Mouse (Mus musculus) limb, embryonic 14.5 days (tissue): ENCODE measurements around the gene Zfp367. TPM values are rescaled to one million over a fixed set of nuclear protein-coding genes. Genes with fewer than 3 reads are reported as not detected.

ENCODE experiments used
- ATAC-seq: fragments of 200-750 bp; cut with Nextera tagmentation; 2 replicates; pipeline ENCODE4 v1.8.0; 2017; ENCODE audit warnings: low read depth, moderate number of reproducible peaks, moderate TSS enrichment; ENCODE audit not compliant: low FRiP score
- DNase-seq: peaks from one replicate; pipeline ENCODE4 v3.0.0-alpha.2; 2015; ENCODE audit warnings: low spot score
- H3K27ac ChIP-seq: fragments of 300-500 bp; sonication (generic); replicated peaks from 2 replicates; pipeline ENCODE4 v1.5.1; 2014; ENCODE audit warnings: low read depth, mild to moderate bottlenecking, low read length, moderate library complexity, mixed read lengths
- H3K27me3 ChIP-seq: fragments of 300-500 bp; sonication (generic); 2 replicates; pipeline ENCODE4 v1.6.1; 2014; ENCODE audit warnings: low read length, mixed read lengths; ENCODE audit not compliant: control insufficient read depth, insufficient read depth
- H3K36me3 ChIP-seq: fragments of 300-500 bp; sonication (generic); 2 replicates; pipeline ENCODE4 v1.6.1; 2014; ENCODE audit warnings: mild to moderate bottlenecking, low read length, moderate library complexity, mixed read lengths; ENCODE audit not compliant: control insufficient read depth, insufficient read depth
- H3K4me1 ChIP-seq: fragments of 300-500 bp; sonication (generic); 2 replicates; pipeline ENCODE4 v1.6.1; 2014; ENCODE audit warnings: antibody characterized with exemption, low read length, mixed read lengths; ENCODE audit not compliant: control insufficient read depth, insufficient read depth
- H3K4me2 ChIP-seq: fragments of 300-500 bp; sonication (generic); replicated peaks from 2 replicates; pipeline ENCODE4 v1.6.1; 2014; ENCODE audit warnings: low read depth, mild to moderate bottlenecking, low read length, moderate library complexity; ENCODE audit not compliant: severe bottlenecking
- H3K4me3 ChIP-seq: fragments of 300-500 bp; sonication (generic); replicated peaks from 2 replicates; pipeline ENCODE4 v1.5.1; 2014; ENCODE audit warnings: low read length
- H3K9ac ChIP-seq: fragments of 300-500 bp; sonication (generic); 2 replicates; pipeline ENCODE4 v1.6.1; 2014; ENCODE audit warnings: mild to moderate bottlenecking, low read depth, low read length, moderate library complexity; ENCODE audit not compliant: severe bottlenecking
- H3K9me3 ChIP-seq: fragments of 300-500 bp; sonication (generic); 2 replicates; pipeline ENCODE4 v1.6.1; 2016; ENCODE audit warnings: low read length; ENCODE audit not compliant: control insufficient read depth
- POLR2A ChIP-seq: fragments of 200-500 bp; IDR thresholded peaks from 2 replicates; pipeline ENCODE4 v1.8.0; 2012; ENCODE audit warnings: inconsistent platforms, mild to moderate bottlenecking, moderate library complexity, borderline replicate concordance; ENCODE audit not compliant: insufficient read depth, insufficient read length; ENCODE audit errors: extremely low read depth
- WGBS: fragments of 180-500 bp; shearing (Covaris S2); extraction: QIAGEN DNeasy Blood & Tissue Kit; methylation state at CpG from one replicate; pipeline ENCODE4 v1.1.7; 2014; 5-methylcytosine and 5-hydroxymethylcytosine counted together
- polyA plus RNA-seq, 2 experiments: library from polyadenylated mRNA; depleted of rRNA in 1 of 2; stranded (reverse) in 1 of 2; unstranded in 1 of 2; fragments of >200 nt; fragmentation: Nextera tagmentation in 1 of 2; extraction: Ambion mirVana in 1 of 2; gene quantifications; 2 replicates each; pipeline versions ENCODE4 v1.2.1 to v1.2.3; 2012 to 2014

Zfp367 gene
- polyA plus RNA-seq, 2 experiments: 17.2 to 21.0 TPM

DNA sequence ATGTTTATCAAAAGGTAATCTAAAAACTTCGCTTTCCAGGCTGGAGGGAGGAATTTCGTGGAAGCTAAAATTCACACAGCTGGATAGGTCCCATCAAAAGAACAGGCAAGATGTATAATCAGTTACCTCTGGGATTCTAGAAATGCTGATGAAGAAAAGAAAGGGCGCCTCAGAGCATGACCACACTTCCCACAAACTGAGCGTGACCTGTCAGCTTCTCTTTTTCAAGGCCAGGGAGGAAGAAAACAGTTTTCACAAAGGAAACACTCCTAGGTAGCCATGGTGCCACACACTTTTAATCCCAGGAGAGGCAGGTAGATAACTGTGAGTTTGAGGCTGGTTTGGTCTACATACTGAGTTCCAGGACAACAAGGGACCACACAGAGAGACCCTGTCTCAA, 32.2 kb downstream of the Zfp367 start:
- TF ChIP-seq POLR2A: no peak
- Histone ChIP-seq H3K4me1 (no peaks in the 10 kb centered on the region), H3K9ac (no peak overlapping the region), H3K36me3 (no peaks in the 10 kb centered on the region), H3K4me2 (no peak overlapping the region), H3K4me3 (no peak overlapping the region), H3K9me3 (0 out of 2 replicates have a peak, but pooled peaks cover 4% of the 10 kb centered on the region), H3K27me3 (no peaks in the 10 kb centered on the region), H3K27ac (no peak overlapping the region)
- DNase-seq: no peak
- no peak for ATAC-seq
- WGBS: 81% methylated on average over 4 of the region's 4 CpGs

DNA sequence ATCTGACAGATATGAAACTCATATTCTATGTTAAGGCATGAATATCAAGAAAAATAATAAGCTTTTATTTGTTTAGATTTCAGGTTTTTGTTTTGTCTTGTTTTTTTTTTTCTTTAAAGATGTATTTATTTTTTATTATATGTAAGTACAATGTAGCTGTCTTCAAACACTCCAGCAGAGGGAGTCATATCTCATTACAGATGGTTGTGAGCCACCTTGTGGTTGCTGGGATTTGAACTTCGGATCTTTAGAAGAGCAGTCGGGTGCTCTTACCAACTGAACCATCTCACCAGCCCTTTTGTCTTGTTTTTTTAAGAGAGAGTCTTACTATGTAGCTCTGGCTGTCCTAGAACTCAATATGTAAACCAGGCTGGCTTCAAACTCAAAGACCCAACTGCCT, 35.6 kb downstream of the Zfp367 start:
- Histone ChIP-seq H3K4me2 (no peak overlapping the region), H3K4me1 (no peaks in the 10 kb centered on the region), H3K9ac (no peak overlapping the region), H3K9me3 (no peaks in the 10 kb centered on the region), H3K27me3 (no peaks in the 10 kb centered on the region), H3K27ac (no peak overlapping the region), H3K4me3 (no peak overlapping the region), H3K36me3 (no peaks in the 10 kb centered on the region)
- 51% methylated on average over 2 of the region's 2 CpGs for WGBS
- no peak for TF ChIP-seq POLR2A
- no peak for ATAC-seq
- no peak for DNase-seq

- Histone ChIP-seq H3K4me3 (no peak overlapping the region), H3K36me3 (no peaks in the 10 kb centered on the region), H3K27ac (no peak overlapping the region), H3K4me2 (no peak overlapping the region), H3K9ac (no peak overlapping the region), H3K9me3 (no peaks in the 10 kb centered on the region), H3K4me1 (no peaks in the 10 kb centered on the region), H3K27me3 (no peaks in the 10 kb centered on the region)
- 93% methylated on average over 1 of the region's 1 CpGs for WGBS
- no peak for TF ChIP-seq POLR2A
- ATAC-seq (no peak), DNase-seq (no peak)
Measured at GRCm38 (mm10) chr13:64110421-64110820, 42.6 kb downstream of the Zfp367 start.

DNA sequence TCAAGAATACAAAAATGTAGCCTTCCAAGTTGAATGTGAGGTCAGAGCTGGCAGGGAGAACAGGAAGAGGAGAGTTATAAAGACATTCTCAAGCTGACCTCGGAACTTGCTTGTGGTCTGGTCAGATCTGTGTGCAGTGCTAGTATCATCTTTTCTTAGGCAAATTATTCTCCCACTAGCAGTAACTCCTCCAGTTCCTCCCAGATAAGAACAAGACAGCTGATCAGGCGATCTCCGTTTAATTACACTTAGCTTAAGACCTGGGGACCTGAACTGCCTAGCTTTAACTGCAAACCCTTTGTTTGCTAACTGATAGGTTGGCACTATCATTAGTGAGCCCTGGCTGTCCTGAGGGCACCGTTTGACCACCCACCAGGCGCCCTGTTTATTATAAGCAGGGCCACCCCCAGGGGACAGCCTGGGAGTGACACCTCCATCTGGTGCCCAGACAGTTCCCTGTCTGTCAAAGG, 44.6 kb downstream of the Zfp367 start:
- WGBS: 20% methylated on average over 5 of the region's 5 CpGs
- no peak overlapping the region for H3K4me3 ChIP-seq
- H3K4me1 ChIP-seq: no peaks in the 10 kb centered on the region
- no peak for DNase-seq
- no peaks in the 10 kb centered on the region for H3K36me3 ChIP-seq
- ATAC-seq: no peak
- H3K9me3 ChIP-seq: no peaks in the 10 kb centered on the region
- H3K9ac ChIP-seq: no peak overlapping the region
- H3K27me3 ChIP-seq: no peaks in the 10 kb centered on the region
- no peak overlapping the region for H3K27ac ChIP-seq
- no peak for TF ChIP-seq POLR2A
- H3K4me2 ChIP-seq: no peak overlapping the region

DNA sequence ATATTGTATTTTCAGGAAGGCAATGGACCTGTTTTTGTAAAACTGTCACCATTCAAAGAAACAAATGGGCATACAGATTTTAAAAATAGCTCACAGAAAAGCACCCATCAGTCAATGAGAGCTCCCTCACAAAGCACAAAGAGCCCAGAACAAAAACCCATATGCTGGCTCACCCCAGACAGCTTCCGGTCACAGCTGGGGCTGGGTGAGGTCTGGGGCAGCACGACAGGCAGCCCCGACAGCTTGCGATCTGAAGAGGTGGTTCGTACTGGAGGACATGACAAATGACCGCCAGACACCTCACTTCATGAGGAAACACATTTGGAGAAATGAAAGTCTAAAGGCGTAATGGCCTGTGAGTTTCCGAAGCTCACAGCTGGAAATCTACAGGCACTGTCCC, 45.5 kb downstream of the Zfp367 start:
- no peaks in the 10 kb centered on the region for H3K9me3 ChIP-seq
- WGBS: 28% methylated on average over 8 of the region's 8 CpGs
- no peak for ATAC-seq
- H3K9ac ChIP-seq: no peak overlapping the region
- no peaks in the 10 kb centered on the region for H3K4me1 ChIP-seq
- no peak overlapping the region for H3K4me3 ChIP-seq
- H3K27ac ChIP-seq: no peak overlapping the region
- H3K27me3 ChIP-seq: no peaks in the 10 kb centered on the region
- DNase-seq: no peak
- TF ChIP-seq POLR2A: no peak
- H3K36me3 ChIP-seq: no peaks in the 10 kb centered on the region
- H3K4me2 ChIP-seq: no peak overlapping the region

GRCm38 (mm10) chr13:64107105-64107504, 45.9 kb downstream of the Zfp367 start:
- TF ChIP-seq POLR2A: no peak
- no peak for ATAC-seq
- Histone ChIP-seq H3K4me2 (no peak overlapping the region), H3K27ac (no peak overlapping the region), H3K36me3 (no peaks in the 10 kb centered on the region), H3K4me1 (no peaks in the 10 kb centered on the region), H3K27me3 (no peaks in the 10 kb centered on the region), H3K4me3 (no peak overlapping the region), H3K9ac (no peak overlapping the region), H3K9me3 (no peaks in the 10 kb centered on the region)
- no peak for DNase-seq
- 73% methylated on average over 3 of the region's 3 CpGs for WGBS
